Mouse (Mus musculus) hindbrain, embryonic 13.5 days (tissue): ENCODE data around the gene Skp2. TPM values are rescaled to one million over a fixed set of nuclear protein-coding genes. Genes with fewer than 3 reads are reported as not detected.
A peak's percentile ranks its signal among the peaks of the same experiment; 100 is the strongest.

Experiments used
- ATAC-seq: fragments of 200-750 bp; cut with Nextera tagmentation; 2 replicates; pipeline ENCODE4 v1.8.0; 2017; ENCODE audit warnings: moderate TSS enrichment; ENCODE audit not compliant: low FRiP score
- H3K27ac ChIP-seq: fragments of 300-500 bp; sonication (generic); 2 replicates; pipeline ENCODE4 v1.5.1; 2015; ENCODE audit warnings: inconsistent platforms, mild to moderate bottlenecking, moderate library complexity
- H3K27me3 ChIP-seq: fragments of 300-500 bp; sonication (generic); 2 replicates; pipeline ENCODE4 v1.6.1; 2015; ENCODE audit warnings: mild to moderate bottlenecking, inconsistent platforms
- H3K36me3 ChIP-seq: fragments of 300-500 bp; sonication (generic); 2 replicates; pipeline ENCODE4 v1.6.1; 2015; ENCODE audit warnings: mild to moderate bottlenecking, inconsistent platforms
- H3K4me1 ChIP-seq: fragments of 300-500 bp; sonication (generic); replicated peaks from 2 replicates; pipeline ENCODE4 v1.6.1; 2015; ENCODE audit warnings: inconsistent platforms
- H3K4me2 ChIP-seq: fragments of 300-500 bp; sonication (generic); 2 replicates; pipeline ENCODE4 v1.6.1; 2015; ENCODE audit warnings: inconsistent platforms, mild to moderate bottlenecking, moderate library complexity
- H3K4me3 ChIP-seq: fragments of 300-500 bp; sonication (generic); 2 replicates; pipeline ENCODE4 v1.5.1; 2015; ENCODE audit warnings: mild to moderate bottlenecking, inconsistent platforms
- H3K9ac ChIP-seq: fragments of 300-500 bp; sonication (generic); 2 replicates; pipeline ENCODE4 v1.6.1; 2015; ENCODE audit warnings: mild to moderate bottlenecking, inconsistent platforms
- H3K9me3 ChIP-seq: fragments of 300-500 bp; sonication (generic); 2 replicates; pipeline ENCODE4 v1.6.1; 2016; ENCODE audit warnings: inconsistent platforms
- whole genome bisulfite sequencing: fragments of 180-500 bp; shearing (Covaris S2); methylation state at CpG from one replicate; pipeline ENCODE4 v1.1.7; 2015; 5-methylcytosine and 5-hydroxymethylcytosine counted together
- polyA plus RNA-seq: library from polyadenylated mRNA; unstranded; fragments of >200 nt; fragmentation: Nextera tagmentation; extraction: Ambion mirVana; gene quantifications from 2 replicates; pipeline ENCODE4 v1.2.1, GENCODE M21; 2015

Gene Skp2
- polyA plus RNA-seq, 1 experiment from 2014 or later: 26.0 TPM

- H3K27me3 ChIP-seq: no peaks in the 10 kb centered on the region
- no peak for ATAC-seq
- H3K4me3 ChIP-seq: no peak overlapping the region
- H3K27ac ChIP-seq: no peak overlapping the region
- no peak overlapping the region for H3K4me2 ChIP-seq
- WGBS: 88% methylated on average over 13 of the region's 13 CpGs
- peaks cover 14% of the 10 kb centered on the region for H3K4me1 ChIP-seq
- no peak overlapping the region for H3K9ac ChIP-seq
- H3K9me3 ChIP-seq: no peaks in the 10 kb centered on the region
- H3K36me3 ChIP-seq: peaks cover 58% of the 10 kb centered on the region
These were observed 22.4 kb downstream of the Skp2 start for GRCm38 (mm10) chr15:9132693-9133443.

GRCm38 (mm10) chr15:9131499-9131888, 23.7 kb downstream of the Skp2 start:
- Histone ChIP-seq H3K9me3 (no peaks in the 10 kb centered on the region), H3K4me3 (no peak overlapping the region), H3K27me3 (no peaks in the 10 kb centered on the region), H3K27ac (no peak overlapping the region), H3K4me1 (peaks cover 10% of the 10 kb centered on the region), H3K4me2 (no peak overlapping the region), H3K36me3 (peaks cover 55% of the 10 kb centered on the region), H3K9ac (no peak overlapping the region)
- no peak for ATAC-seq
- WGBS: 90% methylated on average over 4 of the region's 4 CpGs

GRCm38 (mm10) chr15:9130772-9131498, 24.3 kb downstream of the Skp2 start:
- peaks cover 50% of the 10 kb centered on the region for H3K36me3 ChIP-seq
- WGBS: 84% methylated on average over 9 of the region's 9 CpGs
- no peak for ATAC-seq

GRCm38 (mm10) chr15:9127051-9127791, 28.0 kb downstream of the Skp2 start:
- no peaks in the 10 kb centered on the region for H3K9me3 ChIP-seq
- H3K27me3 ChIP-seq: no peaks in the 10 kb centered on the region
- H3K27ac ChIP-seq: no peak overlapping the region
- WGBS: 88% methylated on average over 7 of the region's 7 CpGs
- ATAC-seq: no peak
- H3K4me2 ChIP-seq: no peak overlapping the region
- H3K36me3 ChIP-seq: peaks cover 70% of the 10 kb centered on the region
- no peak overlapping the region for H3K9ac ChIP-seq
- no peaks in the 10 kb centered on the region; the same call in 1 of the 2 replicates for H3K4me1 ChIP-seq
- H3K4me3 ChIP-seq: no peak overlapping the region

More at GRCm38 (mm10) chr15:9130772-9131498, 24.3 kb downstream of the Skp2 start:
- H3K9me3 ChIP-seq: no peaks in the 10 kb centered on the region
- no peak overlapping the region for H3K9ac ChIP-seq
- H3K27ac ChIP-seq: no peak overlapping the region
- peaks cover 10% of the 10 kb centered on the region for H3K4me1 ChIP-seq
- H3K27me3 ChIP-seq: no peaks in the 10 kb centered on the region
- H3K4me2 ChIP-seq: no peak overlapping the region
- no peak overlapping the region for H3K4me3 ChIP-seq

- H3K9ac ChIP-seq: no peak overlapping the region
- no peaks in the 10 kb centered on the region for H3K9me3 ChIP-seq
- H3K4me3 ChIP-seq: no peak overlapping the region
- peaks cover 68% of the 10 kb centered on the region for H3K36me3 ChIP-seq
- H3K4me2 ChIP-seq: no peak overlapping the region
- H3K4me1 ChIP-seq: no peaks in the 10 kb centered on the region
- ATAC-seq: no peak
- WGBS: 95% methylated on average over 21 of the region's 21 CpGs
- no peaks in the 10 kb centered on the region for H3K27me3 ChIP-seq
- H3K27ac ChIP-seq: no peak overlapping the region
These were observed 30.4 kb downstream of the Skp2 start for GRCm38 (mm10) chr15:9124856-9125255.

- Histone ChIP-seq H3K9ac (no peak overlapping the region), H3K27me3 (no peaks in the 10 kb centered on the region), H3K4me2 (no peak overlapping the region), H3K27ac (no peak overlapping the region), H3K4me3 (no peak overlapping the region), H3K9me3 (no peaks in the 10 kb centered on the region), H3K4me1 (no peaks in the 10 kb centered on the region), H3K36me3 (peaks cover 64% of the 10 kb centered on the region)
- no peak for ATAC-seq
- WGBS: 93% methylated on average over 4 of the region's 4 CpGs
These were observed 32.2 kb downstream of the Skp2 start for GRCm38 (mm10) chr15:9122989-9123388.

- no peaks in the 10 kb centered on the region for H3K9me3 ChIP-seq
- 0 out of 2 replicates have a peak overlapping the region, but pooled peaks have one; percentile 23 for H3K27ac ChIP-seq
- no peak overlapping the region for H3K4me3 ChIP-seq
- 94% methylated on average over 2 of the region's 2 CpGs for WGBS
- peaks cover 81% of the 10 kb centered on the region for H3K36me3 ChIP-seq
- no peak overlapping the region for H3K4me2 ChIP-seq
- no peaks in the 10 kb centered on the region for H3K27me3 ChIP-seq
- H3K4me1 ChIP-seq: no peaks in the 10 kb centered on the region
- peak; percentile 53; the same call in 1 of the 2 replicates for ATAC-seq
- H3K9ac ChIP-seq: no peak overlapping the region
These were observed 35.1 kb downstream of the Skp2 start for GRCm38 (mm10) chr15:9120081-9120480.

- 95% methylated on average over 4 of the region's 4 CpGs for WGBS
- H3K9ac ChIP-seq: no peak overlapping the region
- no peaks in the 10 kb centered on the region for H3K27me3 ChIP-seq
- H3K4me2 ChIP-seq: no peak overlapping the region
- H3K27ac ChIP-seq: no peak overlapping the region
- ATAC-seq: no peak
- H3K36me3 ChIP-seq: peaks cover 80% of the 10 kb centered on the region
- no peak overlapping the region for H3K4me3 ChIP-seq
- no peaks in the 10 kb centered on the region for H3K4me1 ChIP-seq
- no peaks in the 10 kb centered on the region for H3K9me3 ChIP-seq
These were observed 36.4 kb downstream of the Skp2 start for GRCm38 (mm10) chr15:9118852-9119251.

GRCm38 (mm10) chr15:9114599-9114998, 40.6 kb downstream of the Skp2 start:
- Histone ChIP-seq H3K27ac (no peak overlapping the region), H3K36me3 (peaks cover 70% of the 10 kb centered on the region), H3K9ac (no peak overlapping the region), H3K9me3 (no peaks in the 10 kb centered on the region), H3K4me1 (no peaks in the 10 kb centered on the region), H3K27me3 (no peaks in the 10 kb centered on the region), H3K4me2 (no peak overlapping the region), H3K4me3 (no peak overlapping the region)
- WGBS: 80% methylated on average over 5 of the region's 5 CpGs
- no peak for ATAC-seq

- Histone ChIP-seq H3K9me3 (no peaks in the 10 kb centered on the region), H3K27me3 (no peaks in the 10 kb centered on the region), H3K4me1 (no peaks in the 10 kb centered on the region), H3K4me2 (no peak overlapping the region), H3K4me3 (no peak overlapping the region), H3K9ac (no peak overlapping the region), H3K36me3 (peaks cover 69% of the 10 kb centered on the region), H3K27ac (no peak overlapping the region)
- ATAC-seq: no peak
- WGBS: 87% methylated on average over 4 of the region's 4 CpGs
These were observed 41.1 kb downstream of the Skp2 start for GRCm38 (mm10) chr15:9114131-9114530.

GRCm38 (mm10) chr15:9113556-9113955, 41.7 kb downstream of the Skp2 start:
- no peak for ATAC-seq

GRCm38 (mm10) chr15:9111648-9112047, 43.6 kb downstream of the Skp2 start:
- H3K27me3 ChIP-seq: no peaks in the 10 kb centered on the region
- WGBS: 83% methylated on average over 3 of the region's 3 CpGs
- no peaks in the 10 kb centered on the region for H3K9me3 ChIP-seq
- no peak overlapping the region for H3K9ac ChIP-seq
- no peak for ATAC-seq
- H3K4me2 ChIP-seq: no peak overlapping the region
- no peak overlapping the region for H3K27ac ChIP-seq
- H3K36me3 ChIP-seq: peaks cover 56% of the 10 kb centered on the region
- no peaks in the 10 kb centered on the region for H3K4me1 ChIP-seq
- H3K4me3 ChIP-seq: no peak overlapping the region

More at GRCm38 (mm10) chr15:9113556-9113955, 41.7 kb downstream of the Skp2 start:
- H3K27ac ChIP-seq: no peak overlapping the region
- peaks cover 63% of the 10 kb centered on the region for H3K36me3 ChIP-seq
- 88% methylated on average over 9 of the region's 9 CpGs for WGBS
- no peak overlapping the region for H3K4me2 ChIP-seq
- no peaks in the 10 kb centered on the region for H3K27me3 ChIP-seq
- no peaks in the 10 kb centered on the region for H3K4me1 ChIP-seq
- H3K9me3 ChIP-seq: no peaks in the 10 kb centered on the region
- H3K9ac ChIP-seq: no peak overlapping the region
- H3K4me3 ChIP-seq: no peak overlapping the region
